Mouse (Mus musculus) c-Kit-positive CD71-negative TER-119-negative erythroid progenitor cells, embryonic 14.5 days (primary cell): ENCODE measurements around the gene Rsc1a1.

Source experiments
- DNase-seq: peaks from one replicate; pipeline ENCODE4 v3.0.0-alpha.2; 2013; ENCODE audit warnings: low read depth

The Rsc1a1 gene

GRCm38 (mm10) chr4:141685499-141685898, at the start of gene Rsc1a1:
Gene Rsc1a1 (minus strand): TSS chr4:141685599.
- no peak for DNase-seq

- no peak for DNase-seq
Measured at GRCm38 (mm10) chr4:141735206-141735560, 49.8 kb upstream of the Rsc1a1 start.

- DNase-seq = peak; percentile 90
Measured at GRCm38 (mm10) chr4:141734446-141735205, 49.2 kb upstream of the Rsc1a1 start.

GRCm38 (mm10) chr4:141731766-141732165, 46.4 kb upstream of the Rsc1a1 start:
- DNase-seq = no peak

GRCm38 (mm10) chr4:141730401-141730800, 45.0 kb upstream of the Rsc1a1 start:
- no peak for DNase-seq

- no peak for DNase-seq
Measured at GRCm38 (mm10) chr4:141729266-141729665, 43.9 kb upstream of the Rsc1a1 start.

- no peak for DNase-seq
Measured at GRCm38 (mm10) chr4:141725738-141726137, 40.3 kb upstream of the Rsc1a1 start.

- DNase-seq = no peak
Measured at GRCm38 (mm10) chr4:141725277-141725676, 39.9 kb upstream of the Rsc1a1 start.

GRCm38 (mm10) chr4:141724594-141724993, 39.2 kb upstream of the Rsc1a1 start:
- DNase-seq = no peak

- DNase-seq = no peak
Measured at GRCm38 (mm10) chr4:141723673-141724068, 38.3 kb upstream of the Rsc1a1 start.

- peak; percentile 78 for DNase-seq
Measured at GRCm38 (mm10) chr4:141722731-141723672, 37.6 kb upstream of the Rsc1a1 start, which contains the start of gene Ddi2. Gene Ddi2 (minus strand): TSS chr4:141723419.

GRCm38 (mm10) chr4:141721961-141722360, 36.6 kb upstream of the Rsc1a1 start:
- no peak for DNase-seq

GRCm38 (mm10) chr4:141720761-141721523, 35.5 kb upstream of the Rsc1a1 start:
- DNase-seq = no peak

GRCm38 (mm10) chr4:141719304-141719703, 33.9 kb upstream of the Rsc1a1 start:
- no peak for DNase-seq

GRCm38 (mm10) chr4:141717633-141718032, 32.2 kb upstream of the Rsc1a1 start:
- DNase-seq = no peak

- no peak for DNase-seq
Measured at GRCm38 (mm10) chr4:141715027-141715426, 29.6 kb upstream of the Rsc1a1 start.

GRCm38 (mm10) chr4:141713598-141714142, 28.3 kb upstream of the Rsc1a1 start:
- peak; percentile 32 for DNase-seq

GRCm38 (mm10) chr4:141711250-141711649, 25.9 kb upstream of the Rsc1a1 start:
- DNase-seq = no peak

- no peak for DNase-seq
Measured at GRCm38 (mm10) chr4:141708971-141709370, 23.6 kb upstream of the Rsc1a1 start.

GRCm38 (mm10) chr4:141708005-141708404, 22.6 kb upstream of the Rsc1a1 start:
- no peak for DNase-seq

- DNase-seq = no peak
Measured at GRCm38 (mm10) chr4:141705331-141705730, 19.9 kb upstream of the Rsc1a1 start.

GRCm38 (mm10) chr4:141704625-141705024, 19.2 kb upstream of the Rsc1a1 start:
- DNase-seq = no peak
